Mouse (Mus musculus) lung, postnatal 0 days (tissue): Measurements from ENCODE around the gene Lrp11.

Source experiments
- CTCF ChIP-seq: IDR thresholded peaks from 2 replicates; pipeline ENCODE4 v1.5.1; 2016; ENCODE audit warnings: antibody characterized with exemption, mild to moderate bottlenecking
- EP300 ChIP-seq: IDR thresholded peaks from 2 replicates; pipeline ENCODE4 v1.6.1; 2016; ENCODE audit warnings: antibody characterized with exemption, mild to moderate bottlenecking, control low read depth

DNA sequence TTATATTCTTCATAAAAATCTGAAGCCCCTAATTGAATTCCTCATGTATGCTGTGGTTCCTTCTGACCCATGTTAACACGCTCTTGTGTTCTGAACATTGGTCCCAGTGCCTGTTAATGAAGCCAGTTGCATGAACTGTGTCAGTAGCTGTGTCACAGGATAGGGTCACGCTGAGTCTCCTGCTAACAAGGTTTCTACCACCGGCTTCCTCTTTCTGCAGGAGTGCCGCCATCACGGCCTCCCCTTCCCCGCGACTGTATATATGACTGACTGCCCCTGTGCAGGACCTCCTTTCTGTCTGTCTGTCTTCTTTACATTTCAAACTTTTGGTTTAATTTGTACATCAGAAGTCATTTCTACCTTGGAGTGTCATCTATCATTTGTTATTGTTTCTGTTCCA is 8.6 kb downstream of the Lrp11 start:
- TF ChIP-seq EP300 (no peak), CTCF (no peak)
